Mouse (Mus musculus) neural tube, embryonic 13.5 days (tissue): ENCODE data around the gene Sec22a. TPM values are rescaled to one million over a fixed set of nuclear protein-coding genes. Genes with fewer than 3 reads are reported as not detected.

ENCODE experiments used
- ATAC-seq: fragments of 200-750 bp; cut with Nextera tagmentation; 2 replicates; pipeline ENCODE4 v1.8.0; 2017; ENCODE audit warnings: low read depth, mild to moderate bottlenecking, moderate TSS enrichment, moderate library complexity
- H3K27ac ChIP-seq: fragments of 300-500 bp; sonication (generic); replicated peaks from 2 replicates; pipeline ENCODE4 v1.5.1; 2015; ENCODE audit warnings: moderate library complexity, mild to moderate bottlenecking, inconsistent platforms
- H3K27me3 ChIP-seq: fragments of 300-500 bp; sonication (generic); 2 replicates; pipeline ENCODE4 v1.6.1; 2015; ENCODE audit warnings: mild to moderate bottlenecking, inconsistent platforms
- H3K36me3 ChIP-seq: fragments of 300-500 bp; sonication (generic); 2 replicates; pipeline ENCODE4 v1.6.1; 2015; ENCODE audit warnings: mild to moderate bottlenecking, inconsistent platforms
- H3K4me1 ChIP-seq: fragments of 300-500 bp; sonication (generic); replicated peaks from 2 replicates; pipeline ENCODE4 v1.6.1; 2015; ENCODE audit warnings: inconsistent platforms
- H3K4me2 ChIP-seq: fragments of 300-500 bp; sonication (generic); 2 replicates; pipeline ENCODE4 v1.6.1; 2015; ENCODE audit warnings: inconsistent platforms, mild to moderate bottlenecking, moderate library complexity
- H3K4me3 ChIP-seq: fragments of 300-500 bp; sonication (generic); 2 replicates; pipeline ENCODE4 v1.5.1; 2015; ENCODE audit warnings: mild to moderate bottlenecking, inconsistent platforms
- H3K9ac ChIP-seq: fragments of 300-500 bp; sonication (generic); 2 replicates; pipeline ENCODE4 v1.6.1; 2015; ENCODE audit warnings: moderate library complexity, mild to moderate bottlenecking, inconsistent platforms
- H3K9me3 ChIP-seq: fragments of 300-500 bp; sonication (generic); 2 replicates; pipeline ENCODE4 v1.6.1; 2016; ENCODE audit warnings: inconsistent platforms
- WGBS: fragments of 180-500 bp; shearing (Covaris S2); methylation state at CpG from one replicate; pipeline ENCODE4 v1.1.7; 2015; 5-methylcytosine and 5-hydroxymethylcytosine counted together
- polyA plus RNA-seq: library from polyadenylated mRNA; unstranded; fragments of >200 nt; fragmentation: Nextera tagmentation; extraction: Ambion mirVana; gene quantifications from 2 replicates; pipeline ENCODE4 v1.2.1, GENCODE M21; 2015

The Sec22a gene
- polyA plus RNA-seq, 1 experiment from 2014 or later = 39.2 TPM

- Histone ChIP-seq H3K27me3 (no peaks in the 10 kb centered on the region), H3K4me3 (no peak overlapping the region), H3K36me3 (peaks cover 13% of the 10 kb centered on the region; the same call in 1 of the 2 replicates), H3K4me1 (peaks cover 12% of the 10 kb centered on the region), H3K9me3 (no peaks in the 10 kb centered on the region), H3K9ac (no peak overlapping the region), H3K27ac (no peak overlapping the region), H3K4me2 (no peak overlapping the region)
- ATAC-seq = no peak
- 86% methylated on average over 2 of the region's 2 CpGs for WGBS
Observed at GRCm38 (mm10) chr16:35362221-35362620, 1.5 kb downstream of the Sec22a start.

GRCm38 (mm10) chr16:35360593-35360992 lies 3.1 kb downstream of the Sec22a start:
- Histone ChIP-seq H3K4me2 (no peak overlapping the region), H3K4me3 (no peak overlapping the region), H3K9me3 (no peaks in the 10 kb centered on the region), H3K36me3 (peaks cover 13% of the 10 kb centered on the region; the same call in 1 of the 2 replicates), H3K4me1 (peaks cover 12% of the 10 kb centered on the region), H3K27me3 (no peaks in the 10 kb centered on the region), H3K9ac (no peak overlapping the region), H3K27ac (no peak overlapping the region)
- ATAC-seq = no peak
- WGBS = 29% methylated on average over 6 of the region's 6 CpGs

- 92% methylated on average over 1 of the region's 1 CpGs for WGBS
- no peak overlapping the region for H3K9ac ChIP-seq
- peaks cover 18% of the 10 kb centered on the region; the same call in 1 of the 2 replicates for H3K36me3 ChIP-seq
- H3K4me1 ChIP-seq = no peaks in the 10 kb centered on the region
- H3K4me3 ChIP-seq = no peak overlapping the region
- H3K27me3 ChIP-seq = no peaks in the 10 kb centered on the region
- no peaks in the 10 kb centered on the region for H3K9me3 ChIP-seq
- H3K4me2 ChIP-seq = no peak overlapping the region
- no peak for ATAC-seq
- H3K27ac ChIP-seq = no peak overlapping the region
Observed at GRCm38 (mm10) chr16:35357449-35357848, 6.3 kb downstream of the Sec22a start.

GRCm38 (mm10) chr16:35330451-35330850 lies 33.3 kb downstream of the Sec22a start:
- Histone ChIP-seq H3K4me1 (no peaks in the 10 kb centered on the region), H3K36me3 (peaks cover 11% of the 10 kb centered on the region; the same call in 1 of the 2 replicates), H3K9ac (no peak overlapping the region), H3K27me3 (no peaks in the 10 kb centered on the region), H3K27ac (no peak overlapping the region), H3K9me3 (no peaks in the 10 kb centered on the region), H3K4me2 (no peak overlapping the region), H3K4me3 (no peak overlapping the region)
- WGBS = 28% methylated on average over 1 of the region's 1 CpGs
- ATAC-seq = no peak

- Histone ChIP-seq H3K9me3 (no peaks in the 10 kb centered on the region), H3K4me1 (peaks cover 5% of the 10 kb centered on the region; the same call in 1 of the 2 replicates), H3K27ac (no peak overlapping the region; the same call in 1 of the 2 replicates), H3K9ac (no peak overlapping the region), H3K4me3 (no peak overlapping the region), H3K27me3 (no peaks in the 10 kb centered on the region), H3K4me2 (no peak overlapping the region), H3K36me3 (0 out of 2 replicates have a peak, but pooled peaks cover 3% of the 10 kb centered on the region)
- 63% methylated on average over 2 of the region's 2 CpGs for WGBS
- 0 out of 2 replicates have a peak, but pooled peaks have one; percentile 40 for ATAC-seq
Observed at GRCm38 (mm10) chr16:35319773-35320172, 43.9 kb downstream of the Sec22a start.

- Histone ChIP-seq H3K4me2 (no peak overlapping the region), H3K9me3 (no peaks in the 10 kb centered on the region), H3K27ac (no peak overlapping the region; the same call in 1 of the 2 replicates), H3K36me3 (0 out of 2 replicates have a peak, but pooled peaks cover 3% of the 10 kb centered on the region), H3K4me3 (no peak overlapping the region), H3K4me1 (peaks cover 5% of the 10 kb centered on the region; the same call in 1 of the 2 replicates), H3K27me3 (no peaks in the 10 kb centered on the region), H3K9ac (no peak overlapping the region)
- peak; percentile 72; the same call in 1 of the 2 replicates for ATAC-seq
- 27% methylated on average over 4 of the region's 4 CpGs for WGBS
Observed at GRCm38 (mm10) chr16:35319335-35319734, 44.4 kb downstream of the Sec22a start.

GRCm38 (mm10) chr16:35318397-35318796 lies 45.3 kb downstream of the Sec22a start:
- Histone ChIP-seq H3K9ac (no peak overlapping the region), H3K4me1 (peaks cover 5% of the 10 kb centered on the region; the same call in 1 of the 2 replicates), H3K27ac (no peak overlapping the region), H3K9me3 (no peaks in the 10 kb centered on the region), H3K36me3 (peaks cover 9% of the 10 kb centered on the region), H3K4me3 (no peak overlapping the region), H3K27me3 (no peaks in the 10 kb centered on the region), H3K4me2 (no peak overlapping the region)
- ATAC-seq = no peak
- WGBS = 77% methylated on average over 6 of the region's 6 CpGs

GRCm38 (mm10) chr16:35317460-35317859 lies 46.3 kb downstream of the Sec22a start:
- no peak for ATAC-seq
- H3K27me3 ChIP-seq = no peaks in the 10 kb centered on the region
- no peak overlapping the region for H3K9ac ChIP-seq
- peaks cover 6% of the 10 kb centered on the region; the same call in 1 of the 2 replicates for H3K4me1 ChIP-seq
- peaks cover 10% of the 10 kb centered on the region for H3K36me3 ChIP-seq
- WGBS = 90% methylated on average over 5 of the region's 5 CpGs
- H3K27ac ChIP-seq = no peak overlapping the region
- no peak overlapping the region for H3K4me3 ChIP-seq
- H3K9me3 ChIP-seq = no peaks in the 10 kb centered on the region
- H3K4me2 ChIP-seq = no peak overlapping the region

GRCm38 (mm10) chr16:35316856-35317264 lies 46.9 kb downstream of the Sec22a start:
- Histone ChIP-seq H3K36me3 (peaks cover 10% of the 10 kb centered on the region), H3K27me3 (no peaks in the 10 kb centered on the region), H3K27ac (no peak overlapping the region), H3K4me3 (no peak overlapping the region), H3K9ac (no peak overlapping the region), H3K4me1 (peaks cover 12% of the 10 kb centered on the region; the same call in 1 of the 2 replicates), H3K4me2 (no peak overlapping the region), H3K9me3 (no peaks in the 10 kb centered on the region)
- no peak for ATAC-seq

- ATAC-seq = no peak
- Histone ChIP-seq H3K4me1 (peaks cover 20% of the 10 kb centered on the region), H3K9ac (no peak overlapping the region), H3K27ac (no peak overlapping the region), H3K9me3 (no peaks in the 10 kb centered on the region), H3K4me3 (no peak overlapping the region), H3K36me3 (peaks cover 10% of the 10 kb centered on the region), H3K4me2 (no peak overlapping the region), H3K27me3 (no peaks in the 10 kb centered on the region)
- 55% methylated on average over 3 of the region's 3 CpGs for WGBS
Observed at GRCm38 (mm10) chr16:35315496-35315895, 48.2 kb downstream of the Sec22a start.

- Histone ChIP-seq H3K4me1 (peaks cover 15% of the 10 kb centered on the region), H3K27me3 (no peaks in the 10 kb centered on the region), H3K9ac (no peak overlapping the region), H3K36me3 (peaks cover 6% of the 10 kb centered on the region), H3K4me2 (no peak overlapping the region), H3K4me3 (no peak overlapping the region), H3K27ac (no peak overlapping the region), H3K9me3 (no peaks in the 10 kb centered on the region)
- ATAC-seq = no peak
- 59% methylated on average over 8 of the region's 8 CpGs for WGBS
Observed at GRCm38 (mm10) chr16:35311586-35311985, 52.1 kb downstream of the Sec22a start.

GRCm38 (mm10) chr16:35310551-35311110 lies 53.1 kb downstream of the Sec22a start:
- Histone ChIP-seq H3K36me3 (peaks cover 6% of the 10 kb centered on the region), H3K4me3 (no peak overlapping the region), H3K4me1 (peaks cover 15% of the 10 kb centered on the region), H3K9ac (no peak overlapping the region), H3K27ac (no peak overlapping the region), H3K4me2 (no peak overlapping the region), H3K27me3 (no peaks in the 10 kb centered on the region), H3K9me3 (no peaks in the 10 kb centered on the region)
- no peak for ATAC-seq
- 77% methylated on average over 2 of the region's 2 CpGs for WGBS

- H3K4me1 ChIP-seq = peaks cover 15% of the 10 kb centered on the region
- no peaks in the 10 kb centered on the region for H3K9me3 ChIP-seq
- no peaks in the 10 kb centered on the region for H3K27me3 ChIP-seq
- no peak overlapping the region for H3K4me2 ChIP-seq
- H3K27ac ChIP-seq = no peak overlapping the region
- H3K4me3 ChIP-seq = no peak overlapping the region
- H3K9ac ChIP-seq = no peak overlapping the region
- peaks cover 15% of the 10 kb centered on the region for H3K36me3 ChIP-seq
- WGBS = 83% methylated on average over 4 of the region's 4 CpGs
- ATAC-seq = no peak
Observed at GRCm38 (mm10) chr16:35309634-35310033, 54.1 kb downstream of the Sec22a start.
